Mouse (Mus musculus) frontal cortex, adult (tissue): ENCODE measurements around the gene Osbpl3.

ENCODE experiments used
- ATAC-seq: cut with Nextera tagmentation; 2 replicates; pipeline ENCODE4 v1.9.2; 2017; ENCODE audit warnings: mild to moderate bottlenecking, moderate library complexity, mixed read lengths; ENCODE audit not compliant: low TSS enrichment

The Osbpl3 gene

GRCm38 (mm10) chr6:50402872-50403271, 53.1 kb downstream of the Osbpl3 start:
- ATAC-seq, result peak; percentile 53

DNA sequence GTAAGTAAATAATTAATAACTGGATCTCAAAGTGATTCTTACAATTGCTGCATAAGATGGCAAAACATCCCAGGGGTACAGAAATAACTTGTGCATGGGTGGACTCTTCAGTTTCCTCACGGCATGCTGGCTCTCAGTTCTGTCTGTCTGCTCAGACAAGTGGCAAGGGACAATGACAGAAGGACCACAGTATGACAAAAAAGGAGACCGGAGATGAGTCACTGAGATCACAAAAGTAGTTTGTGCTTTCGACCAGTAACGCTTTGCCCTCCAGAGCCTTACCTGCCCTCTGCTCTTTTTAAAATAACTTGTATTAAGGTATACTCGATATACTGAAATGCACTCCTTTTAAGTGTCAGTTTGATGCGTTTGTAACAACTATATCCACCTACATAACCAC, 55.8 kb downstream of the Osbpl3 start:
- peak; percentile 46 for ATAC-seq

DNA sequence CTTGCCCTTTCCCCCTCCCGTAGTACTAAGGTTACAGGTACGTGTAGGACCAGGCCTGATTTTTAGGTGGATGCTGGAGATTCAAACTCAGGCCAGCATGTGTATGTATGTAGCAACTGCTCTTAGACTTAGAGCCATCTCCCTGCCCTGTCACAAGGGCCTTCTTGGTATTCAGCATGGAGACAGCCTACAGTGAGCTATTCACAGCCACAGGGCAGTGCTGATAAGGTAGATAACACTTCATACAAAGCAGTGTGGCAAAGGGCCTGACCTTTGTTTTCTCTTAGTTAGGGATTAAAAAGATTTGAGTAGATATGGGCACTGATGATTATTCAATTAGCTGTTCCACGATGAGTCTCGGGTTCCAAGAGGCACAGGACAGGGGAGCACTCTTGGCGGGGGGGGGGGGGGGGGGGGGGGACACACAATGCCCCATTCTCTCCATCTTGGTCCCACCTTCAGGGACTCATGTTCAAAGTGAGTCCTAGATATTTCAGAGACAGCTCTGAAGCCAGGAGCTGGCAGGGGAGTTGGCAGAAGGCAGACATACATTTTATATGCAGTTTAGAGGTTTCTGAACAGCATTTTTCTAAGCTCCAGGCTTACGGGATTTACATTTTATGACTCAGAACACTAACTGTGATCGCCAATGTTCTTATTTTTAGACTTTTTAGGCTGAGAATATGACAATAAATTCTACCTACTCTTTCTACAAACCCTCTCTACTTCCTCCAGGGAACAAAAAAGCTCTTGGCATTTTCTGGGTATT, 56.4 kb downstream of the Osbpl3 start:
- ATAC-seq, result peak; percentile 71

DNA sequence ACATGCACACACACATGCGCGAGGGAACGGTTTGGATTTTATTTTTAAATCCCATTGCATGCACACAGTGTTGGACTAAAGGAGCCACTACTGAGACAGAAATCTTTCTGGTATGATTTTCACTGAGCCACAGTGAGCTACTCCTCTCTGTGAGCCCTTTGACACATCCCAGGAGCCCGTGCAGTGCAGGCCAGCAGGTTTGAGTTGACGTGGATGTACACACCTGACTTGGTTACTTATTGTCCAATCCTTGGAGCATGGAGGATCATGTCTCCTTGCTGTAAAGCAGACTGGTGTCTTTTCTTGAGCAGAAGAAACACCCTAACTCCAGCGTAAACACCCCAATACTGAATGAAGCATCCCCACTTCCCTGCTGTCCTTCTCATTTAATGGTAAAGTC, 57.7 kb downstream of the Osbpl3 start:
- ATAC-seq, result no peak

GRCm38 (mm10) chr6:50397116-50397515, 58.9 kb downstream of the Osbpl3 start:
- ATAC-seq, result no peak

DNA sequence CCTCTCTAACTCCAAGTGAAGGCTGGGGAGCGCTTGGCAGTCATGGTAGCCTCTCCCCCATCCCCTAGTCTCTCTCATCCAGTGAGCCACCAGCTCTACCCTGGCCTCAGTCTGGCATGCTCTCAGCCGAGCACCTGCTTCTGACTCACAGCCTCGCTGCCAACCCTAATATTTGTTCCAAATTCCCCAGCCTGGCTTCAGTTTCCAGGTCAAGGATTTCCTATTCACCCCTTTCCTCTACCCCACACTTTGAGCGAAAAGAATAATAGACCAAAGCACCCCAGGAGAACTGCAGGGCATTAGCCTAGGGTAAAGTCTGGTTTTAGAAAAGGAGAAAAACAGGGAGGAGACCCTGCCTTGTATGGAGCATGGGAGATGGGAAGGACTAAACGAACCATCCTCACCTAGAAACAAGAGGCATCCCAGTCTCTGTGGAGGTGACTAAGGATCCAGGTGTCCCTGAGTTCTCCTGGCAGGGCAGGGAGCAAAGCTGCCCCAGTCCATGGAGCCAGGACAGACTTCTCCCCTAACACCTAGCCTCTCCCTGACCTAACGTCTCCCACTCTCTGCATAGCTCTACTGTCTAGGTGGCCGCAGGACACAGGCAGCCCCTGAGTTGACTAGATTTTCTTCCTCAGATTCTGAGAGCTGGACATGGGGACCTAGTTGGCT, 60.2 kb downstream of the Osbpl3 start:
- ATAC-seq, result no peak

- no peak for ATAC-seq
These were observed 61.6 kb downstream of the Osbpl3 start for GRCm38 (mm10) chr6:50394432-50394831.

- ATAC-seq, result no peak
These were observed 62.0 kb downstream of the Osbpl3 start for GRCm38 (mm10) chr6:50393960-50394359.

- ATAC-seq, result no peak
These were observed 64.0 kb downstream of the Osbpl3 start for GRCm38 (mm10) chr6:50391951-50392350.

DNA sequence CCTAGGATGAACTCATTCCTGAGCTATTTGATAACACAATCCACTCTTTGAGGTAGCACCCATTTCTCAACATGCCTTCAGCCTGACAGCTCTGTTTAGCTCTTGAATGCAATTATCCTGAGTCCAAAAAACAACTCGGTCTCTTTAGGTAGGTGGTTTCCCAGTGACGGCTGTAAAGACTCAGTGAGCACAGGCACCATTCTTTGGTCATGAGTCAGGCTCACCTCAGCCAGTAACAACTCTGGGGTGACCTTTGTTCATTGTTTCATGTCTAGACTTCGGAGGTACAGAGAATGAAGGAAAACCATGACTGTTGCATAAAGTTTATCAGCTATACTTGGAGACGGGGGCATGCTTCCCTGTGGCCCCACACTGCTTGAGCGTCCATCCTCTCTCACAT, 65.7 kb downstream of the Osbpl3 start:
- ATAC-seq, result peak; percentile 36; the same call in 1 of the 2 replicates

- no peak for ATAC-seq
These were observed 68.4 kb downstream of the Osbpl3 start for GRCm38 (mm10) chr6:50387629-50388028.

- no peak for ATAC-seq
These were observed 69.5 kb downstream of the Osbpl3 start for GRCm38 (mm10) chr6:50386497-50386896.

DNA sequence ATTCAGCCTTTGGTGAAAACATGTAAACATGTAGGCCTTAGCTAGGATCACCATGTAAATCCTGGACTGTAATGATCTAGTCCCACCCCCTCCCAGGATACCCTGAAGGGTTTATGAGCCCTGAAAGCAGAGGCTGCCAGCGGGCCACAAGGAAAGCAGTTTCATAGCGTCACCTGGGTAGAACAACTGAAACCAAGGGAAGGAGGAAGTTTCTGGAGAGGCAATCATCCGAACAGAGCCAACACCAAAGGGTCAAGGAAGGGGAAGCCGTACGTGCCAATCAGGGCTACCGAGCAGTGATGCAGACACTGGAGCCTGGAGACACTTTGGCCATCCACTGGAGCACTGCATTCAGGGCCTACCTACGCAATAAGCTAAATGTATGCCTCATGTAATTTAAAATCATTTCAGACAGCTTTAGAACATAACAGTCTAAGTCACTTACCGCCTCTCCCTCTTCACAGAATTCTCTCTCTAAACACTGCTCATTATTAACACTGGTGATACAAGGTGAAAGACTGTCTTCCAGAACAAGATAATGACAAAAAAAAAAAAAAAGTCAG, 70.5 kb downstream of the Osbpl3 start:
- peak; percentile 68 for ATAC-seq

DNA sequence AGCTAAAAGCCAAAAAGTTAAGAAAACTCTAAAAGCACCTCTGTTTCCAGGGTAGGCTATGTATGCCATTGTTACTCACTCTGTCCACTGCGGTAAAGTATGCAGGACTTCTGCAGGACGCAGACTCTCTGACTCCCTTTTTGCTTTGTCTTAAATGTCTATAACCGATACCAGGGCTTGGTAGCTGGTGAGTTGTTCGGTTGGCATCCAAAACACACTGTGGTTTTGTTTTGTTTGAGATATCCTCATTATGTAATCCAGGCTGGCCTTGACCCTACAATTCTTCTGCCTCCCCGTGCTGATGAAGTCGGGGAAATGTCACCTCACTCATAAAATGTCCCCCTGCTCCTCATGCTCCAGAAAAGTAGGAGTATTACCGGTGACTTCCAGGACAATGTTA, 73.3 kb downstream of the Osbpl3 start:
- no peak for ATAC-seq

DNA sequence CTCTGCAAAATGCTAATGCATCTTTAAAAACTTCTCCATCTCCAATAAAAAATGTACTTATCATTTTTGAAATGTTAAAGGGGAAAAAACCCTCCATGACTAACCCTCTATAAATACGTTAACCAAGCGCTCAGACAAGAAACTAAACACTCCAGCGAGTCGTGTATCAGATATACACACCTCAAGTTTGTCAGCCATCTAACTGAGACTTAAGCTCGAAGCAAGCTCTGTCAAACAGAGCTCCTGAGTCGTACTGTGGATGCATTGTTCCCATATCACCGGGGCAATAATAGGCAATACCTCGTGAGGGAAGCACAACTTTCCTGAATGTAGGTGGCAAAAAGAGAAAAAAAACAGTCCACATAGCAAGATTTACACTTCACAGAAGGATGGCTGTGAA, 73.8 kb downstream of the Osbpl3 start:
- no peak for ATAC-seq

GRCm38 (mm10) chr6:50381504-50382091, 74.4 kb downstream of the Osbpl3 start:
- ATAC-seq, result peak; percentile 2; the same call in 1 of the 2 replicates

GRCm38 (mm10) chr6:50379740-50380139, 76.3 kb downstream of the Osbpl3 start:
- ATAC-seq, result no peak

GRCm38 (mm10) chr6:50379136-50379535, 76.9 kb downstream of the Osbpl3 start:
- ATAC-seq, result peak; percentile 56

- ATAC-seq, result peak; percentile 59
These were observed 78.0 kb downstream of the Osbpl3 start for GRCm38 (mm10) chr6:50377742-50378720.

- no peak for ATAC-seq
These were observed 79.3 kb downstream of the Osbpl3 start for GRCm38 (mm10) chr6:50376684-50377083.
